Mouse (Mus musculus) heart, adult 2 months (tissue): ENCODE data around the gene Exd1.

Experiments used
- CTCF ChIP-seq: fragments of 200-600 bp; IDR thresholded peaks from 2 replicates; pipeline ENCODE4 v1.8.1; 2022; ENCODE audit warnings: antibody characterized with exemption, mild to moderate bottlenecking, moderate library complexity
- EP300 ChIP-seq: fragments of 200-500 bp; IDR thresholded peaks from 2 replicates; pipeline ENCODE4 v1.6.1; 2011; ENCODE audit warnings: low read depth, low read length, control low read depth; ENCODE audit not compliant: insufficient read depth

- TF ChIP-seq CTCF (no peak), EP300 (no peak)
These were observed 1.3 kb upstream of the Exd1 start for GRCm38 (mm10) chr2:119548691-119549090.
